12 mouse cellular contexts compared by ENCODE assay signal in genomic region chr11:3487952-3488570, GRCm38 (mm10). TPM values are rescaled to one million over a fixed set of nuclear protein-coding genes. Genes with fewer than 3 reads are reported as not detected.
DNase-seq lines count a peak whose midpoint lies in the region; ATAC-seq and TF ChIP-seq lines count a peak whose summit lies in the region.
"Had no signal": no experiment of that assay in that cellular context is flagged by ENCODE, and none has a peak within 500 bp of the region (broad histone marks: within the 10 kb centered on the region; RNA-seq: fewer than 3 reads in every experiment).

Pla2g3 (plus strand) TSS chr11:3488284.

- 0 out of 2 replicates have a peak, but pooled peaks have one; percentile 22 for ATAC-seq in hindbrain, embryonic 16.5 days
- ATAC-seq in hindbrain, embryonic 13.5 days (ENCODE audit: low FRiP score): no peak
- no peak for ATAC-seq in midbrain, embryonic 15.5 days (replicated peaks)

- H3K4me1 ChIP-seq in hindbrain, embryonic 16.5 days (ENCODE audit: control insufficient read depth, insufficient read depth, low read depth, low read length): no peaks in the 10 kb centered on the region; the same call in 1 of the 2 replicates
- H3K4me1 ChIP-seq in hindbrain, embryonic 13.5 days (replicated peaks): peaks cover 6% of the 10 kb centered on the region; the same call in 1 of the 2 replicates
- H3K4me1 ChIP-seq in midbrain, embryonic 10.5 days: peaks cover 19% of the 10 kb centered on the region; the same call in 1 of the 2 replicates
- no peaks in the 10 kb centered on the region for H3K4me1 ChIP-seq in midbrain, embryonic 15.5 days
- H3K4me1 ChIP-seq in embryonic facial prominence, embryonic 10.5 days: peaks cover 22% of the 10 kb centered on the region
- H3K4me1 ChIP-seq in small intestine, adult 2 months (ENCODE audit: control insufficient read depth, insufficient read depth, insufficient read length, low read length): peaks cover 15% of the 10 kb centered on the region
- H3K4me1 ChIP-seq: neural tube, embryonic 12.5 days had no signal

- DNase-seq in midbrain, embryonic 10.5 days (ENCODE audit: low spot score): peak; percentile 21
- DNase-seq in embryonic facial prominence, embryonic 10.5 days (ENCODE audit: low spot score): peak; percentile 55
- DNase-seq in adrenal gland, postnatal 4 days (ENCODE audit: low spot score in 2 of 2): no peak
- DNase-seq: kidney, adult 8-10 months had no signal

- H3K9ac ChIP-seq in hindbrain, embryonic 16.5 days (ENCODE audit: low read depth, low read length): peak within 1 kb of the TSS; percentile 23; the same call in 1 of the 2 replicates
- H3K9ac ChIP-seq in hindbrain, embryonic 13.5 days: no peak within 1 kb of the TSS
- no peak within 1 kb of the TSS for H3K9ac ChIP-seq in midbrain, embryonic 15.5 days
- H3K9ac ChIP-seq: neural tube, embryonic 12.5 days had no signal

- H3K9me3 ChIP-seq in hindbrain, embryonic 16.5 days (ENCODE audit: control insufficient read depth, low read length): no peaks in the 10 kb centered on the region
- H3K9me3 ChIP-seq in hindbrain, embryonic 13.5 days: no peaks in the 10 kb centered on the region
- no peaks in the 10 kb centered on the region for H3K9me3 ChIP-seq in midbrain, embryonic 10.5 days (replicated peaks)
- no peaks in the 10 kb centered on the region for H3K9me3 ChIP-seq in midbrain, embryonic 15.5 days
- H3K9me3 ChIP-seq in embryonic facial prominence, embryonic 10.5 days: no peaks in the 10 kb centered on the region
- H3K9me3 ChIP-seq: neural tube, embryonic 12.5 days had no signal

- no peak within 1 kb of the TSS for H3K4me2 ChIP-seq in hindbrain, embryonic 16.5 days (ENCODE audit: low read length)
- H3K4me2 ChIP-seq in hindbrain, embryonic 13.5 days: no peak within 1 kb of the TSS
- no peak within 1 kb of the TSS for H3K4me2 ChIP-seq in midbrain, embryonic 15.5 days
- H3K4me2 ChIP-seq: neural tube, embryonic 12.5 days had no signal

- no peaks in the 10 kb centered on the region for H3K36me3 ChIP-seq in hindbrain, embryonic 16.5 days (ENCODE audit: control insufficient read depth, insufficient read depth, low read length)
- H3K36me3 ChIP-seq in hindbrain, embryonic 13.5 days: no peaks in the 10 kb centered on the region
- H3K36me3 ChIP-seq in midbrain, embryonic 10.5 days: no peaks in the 10 kb centered on the region
- no peaks in the 10 kb centered on the region for H3K36me3 ChIP-seq in midbrain, embryonic 15.5 days (replicated peaks)
- H3K36me3 ChIP-seq in embryonic facial prominence, embryonic 10.5 days (replicated peaks): no peaks in the 10 kb centered on the region
- no peaks in the 10 kb centered on the region for H3K36me3 ChIP-seq in small intestine, adult 2 months (ENCODE audit: control insufficient read depth, insufficient read depth, low read length)
- H3K36me3 ChIP-seq: neural tube, embryonic 12.5 days had no signal

- no peak for TF ChIP-seq CTCF in small intestine, adult 2 months (IDR thresholded peaks at IDR 0.05; ENCODE audit: extremely low read depth, insufficient read length, insufficient replicate concordance, low read depth, low read length)

- no peaks in the 10 kb centered on the region for H3K27me3 ChIP-seq in hindbrain, embryonic 16.5 days (replicated peaks; ENCODE audit: control insufficient read depth, insufficient read depth, low read length)
- no peaks in the 10 kb centered on the region for H3K27me3 ChIP-seq in hindbrain, embryonic 13.5 days
- H3K27me3 ChIP-seq in midbrain, embryonic 10.5 days (ENCODE audit: low read depth, poor library complexity, severe bottlenecking): no peaks in the 10 kb centered on the region
- no peaks in the 10 kb centered on the region for H3K27me3 ChIP-seq in midbrain, embryonic 15.5 days (replicated peaks)
- H3K27me3 ChIP-seq in embryonic facial prominence, embryonic 10.5 days (replicated peaks; ENCODE audit: low read depth, poor library complexity, severe bottlenecking): no peaks in the 10 kb centered on the region
- no peaks in the 10 kb centered on the region for H3K27me3 ChIP-seq in small intestine, adult 2 months (ENCODE audit: control insufficient read depth, insufficient read depth, low read length)
- H3K27me3 ChIP-seq: neural tube, embryonic 12.5 days had no signal

- WGBS in hindbrain, embryonic 16.5 days: 33% methylated on average over 11 of the region's 11 CpGs
- 38% methylated on average over 11 of the region's 11 CpGs for WGBS in hindbrain, embryonic 13.5 days
- WGBS in midbrain, embryonic 10.5 days: 35% methylated on average over 11 of the region's 11 CpGs
- 21% methylated on average over 11 of the region's 11 CpGs for WGBS in midbrain, embryonic 15.5 days
- 20% methylated on average over 11 of the region's 11 CpGs for WGBS in embryonic facial prominence, embryonic 10.5 days
- 27% methylated on average over 11 of the region's 11 CpGs for WGBS in small intestine, adult 2 months

- H3K27ac ChIP-seq in hindbrain, embryonic 16.5 days (ENCODE audit: low read depth, low read length): no peak within 1 kb of the TSS
- H3K27ac ChIP-seq in hindbrain, embryonic 13.5 days: no peak within 1 kb of the TSS
- peak within 1 kb of the TSS; percentile 19; the same call in 1 of the 2 replicates for H3K27ac ChIP-seq in midbrain, embryonic 10.5 days (replicated peaks)
- no peak within 1 kb of the TSS for H3K27ac ChIP-seq in midbrain, embryonic 15.5 days
- no peak within 1 kb of the TSS; the same call in 1 of the 2 replicates for H3K27ac ChIP-seq in embryonic facial prominence, embryonic 10.5 days (replicated peaks)
- no peak within 1 kb of the TSS for H3K27ac ChIP-seq in small intestine, adult 2 months (ENCODE audit: insufficient read depth, low read depth, low read length)
- H3K27ac ChIP-seq: neural tube, embryonic 12.5 days had no signal

- TF ChIP-seq POLR2A in small intestine, adult 2 months (IDR thresholded peaks at IDR 0.05; ENCODE audit: low read depth, low read length): no peak

- H3K4me3 ChIP-seq in hindbrain, embryonic 16.5 days (ENCODE audit: low read length): no peak within 1 kb of the TSS
- H3K4me3 ChIP-seq in hindbrain, embryonic 13.5 days: no peak within 1 kb of the TSS
- no peak within 1 kb of the TSS for H3K4me3 ChIP-seq in midbrain, embryonic 10.5 days
- H3K4me3 ChIP-seq in midbrain, embryonic 15.5 days: no peak within 1 kb of the TSS
- peak within 1 kb of the TSS; percentile 21; the same call in 1 of the 2 replicates for H3K4me3 ChIP-seq in embryonic facial prominence, embryonic 10.5 days
- H3K4me3 ChIP-seq in small intestine, adult 2 months (ENCODE audit: low read depth, low read length): 0 out of 2 replicates have a peak within 1 kb of the TSS, but pooled peaks have one; percentile 5
- H3K4me3 ChIP-seq: neural tube, embryonic 12.5 days had no signal

RNA-seq across cellular contexts. Expression of gene Pla2g3, which starts in this region (rescaled TPM):
- 4.0 and 9.2 TPM in 2 replicates for polyA plus RNA-seq in hindbrain, embryonic 16.5 days (2015; fragmentation: Nextera tagmentation; extraction: Ambion mirVana)
- polyA plus RNA-seq in hindbrain, embryonic 13.5 days (2015; fragmentation: Nextera tagmentation; extraction: Ambion mirVana): 0.61 and 0.62 TPM in 2 replicates
- 0.75 and 0.89 TPM in 2 replicates for polyA plus RNA-seq in midbrain, embryonic 10.5 days (2016; fragmentation: Nextera tagmentation; extraction: Ambion mirVana)
- polyA plus RNA-seq in midbrain, embryonic 15.5 days (2015; fragmentation: Nextera tagmentation; extraction: Ambion mirVana): 1.3 TPM in 2 replicates
- 1.6 and 2.0 TPM in 2 replicates for polyA plus RNA-seq in embryonic facial prominence, embryonic 10.5 days (2016; fragmentation: Nextera tagmentation; extraction: Ambion mirVana)
- polyA plus RNA-seq in small intestine, adult 2 months (2012; rRNA removed): 0.18 and 0.48 TPM in 2 replicates
- under 1 TPM; 0.20 to 0.22 TPM for total RNA-seq in adrenal gland, postnatal 4 days (2021)
- total RNA-seq: CH12.LX; liver, adult 2 months; megakaryocyte progenitor cell, adult 5-6 weeks had no signal

Comparison
In these comparisons a context has a peak if more than half of its experiments do, and no peak if none do; other contexts are left out.
1. Peak in DNase-seq and H3K27ac ChIP-seq in midbrain, embryonic 10.5 days; RNA of the gene not detected or under 1 TPM.
2. H3K4me3 ChIP-seq: peak in embryonic facial prominence, embryonic 10.5 days (single experiment) and small intestine, adult 2 months (single experiment); none in hindbrain, embryonic 16.5 days (single experiment), hindbrain, embryonic 13.5 days (single experiment), midbrain, embryonic 10.5 days (single experiment) and midbrain, embryonic 15.5 days (single experiment).